Mouse (Mus musculus): ENCODE data around the gene Abcd1.

Gene Abcd1

DNA sequence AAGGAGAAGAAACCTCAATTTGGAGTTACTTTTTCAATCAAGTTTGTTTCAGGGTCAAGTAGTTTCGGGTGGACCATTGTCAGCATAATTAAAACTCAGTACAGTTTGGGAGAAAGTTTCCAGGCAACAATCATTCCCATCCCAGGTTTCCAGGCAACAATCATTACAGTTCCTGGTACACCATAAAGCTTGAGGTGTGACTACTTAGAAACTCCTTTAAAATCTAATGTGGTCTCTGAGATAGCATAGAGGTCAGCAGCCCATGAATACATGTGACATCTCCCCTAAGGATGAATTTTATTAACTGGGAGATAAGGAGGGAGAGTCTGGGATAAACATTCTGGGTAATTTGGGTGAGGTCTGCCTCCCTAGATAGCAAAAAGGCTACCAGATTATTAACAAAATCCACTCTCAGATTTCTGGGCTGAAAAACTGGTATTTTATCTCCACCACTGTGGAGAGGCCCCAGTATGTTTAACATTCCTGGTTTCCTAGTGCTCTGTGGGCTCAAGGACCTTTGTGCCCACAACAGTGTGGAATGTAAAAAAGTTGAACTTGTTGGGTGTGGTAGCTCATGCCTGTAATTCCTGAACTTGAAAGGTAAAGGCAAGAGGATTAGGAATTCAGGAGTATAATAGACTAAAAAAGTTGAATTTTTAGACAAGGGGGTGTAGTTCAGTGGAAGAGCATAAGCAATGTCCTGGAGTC lies 28.5 kb downstream of the Abcd1 start:
- 85% methylated on average over 1 of the region's 1 CpGs for WGBS

DNA sequence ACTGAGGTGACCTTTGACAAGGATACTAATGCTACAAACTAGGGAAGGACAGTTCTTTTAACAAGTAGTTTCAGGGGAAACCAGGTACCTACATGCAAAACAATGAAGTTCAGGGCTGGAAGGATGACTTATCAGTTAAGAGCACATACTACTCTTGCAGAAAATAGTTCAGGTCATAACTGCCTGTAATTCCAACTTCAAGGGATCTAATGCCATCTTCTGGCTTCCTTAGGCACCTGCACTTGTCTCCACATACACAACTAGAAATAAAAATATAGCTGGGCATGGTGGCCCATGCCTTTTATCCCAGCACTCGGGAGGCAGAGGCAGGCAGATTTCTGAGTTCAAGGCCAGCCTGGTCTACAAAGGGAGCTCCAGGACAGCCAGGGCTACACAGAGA lies 32.6 kb downstream of the Abcd1 start:
- WGBS, result 95% methylated on average over 1 of the region's 1 CpGs

DNA sequence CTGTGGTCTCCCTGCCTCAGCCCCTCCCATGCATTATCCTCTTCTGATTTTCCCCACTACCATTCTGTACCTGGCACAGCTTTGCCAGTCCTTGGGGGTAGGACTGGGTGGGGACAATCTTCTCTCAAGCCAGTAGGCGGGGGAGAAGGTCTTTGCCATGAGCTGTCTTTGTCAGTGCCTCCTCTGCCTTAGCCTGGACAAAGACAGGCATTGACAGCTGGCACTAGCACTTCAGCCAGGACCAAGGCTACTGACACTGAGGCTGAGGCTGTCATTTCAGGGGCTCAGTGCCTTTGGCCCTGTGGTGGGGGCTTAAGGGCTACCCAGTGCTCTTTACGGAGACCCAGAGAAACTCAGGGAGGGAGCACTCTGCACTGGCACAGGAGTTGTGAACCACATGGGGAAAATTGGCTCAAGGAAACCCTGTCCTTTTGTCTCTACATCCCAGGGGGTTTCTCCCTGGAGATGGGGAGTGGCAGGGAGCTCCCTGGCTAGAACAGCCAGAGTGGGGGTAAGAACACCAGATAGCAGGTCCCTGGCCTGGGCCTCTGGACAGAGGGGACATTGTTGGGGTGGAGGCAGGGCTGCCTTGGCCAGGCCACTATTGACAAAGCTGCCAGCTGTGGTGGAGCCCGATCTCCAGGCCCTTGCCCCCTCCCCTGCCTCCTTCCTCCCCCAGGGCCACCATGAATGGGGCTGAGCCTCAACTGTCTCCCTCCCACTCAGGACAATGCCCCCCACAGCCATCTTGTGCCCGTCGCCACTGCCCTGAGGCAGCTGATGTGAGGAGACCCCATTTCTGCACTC lies 40.1 kb downstream of the Abcd1 start, which contains the start of gene Plxnb3:
Gene Plxnb3, plus strand, starts transcription at position 757 of the 807 bp plus-strand sequence.
- WGBS, result 65% methylated on average over 5 of the region's 5 CpGs

DNA sequence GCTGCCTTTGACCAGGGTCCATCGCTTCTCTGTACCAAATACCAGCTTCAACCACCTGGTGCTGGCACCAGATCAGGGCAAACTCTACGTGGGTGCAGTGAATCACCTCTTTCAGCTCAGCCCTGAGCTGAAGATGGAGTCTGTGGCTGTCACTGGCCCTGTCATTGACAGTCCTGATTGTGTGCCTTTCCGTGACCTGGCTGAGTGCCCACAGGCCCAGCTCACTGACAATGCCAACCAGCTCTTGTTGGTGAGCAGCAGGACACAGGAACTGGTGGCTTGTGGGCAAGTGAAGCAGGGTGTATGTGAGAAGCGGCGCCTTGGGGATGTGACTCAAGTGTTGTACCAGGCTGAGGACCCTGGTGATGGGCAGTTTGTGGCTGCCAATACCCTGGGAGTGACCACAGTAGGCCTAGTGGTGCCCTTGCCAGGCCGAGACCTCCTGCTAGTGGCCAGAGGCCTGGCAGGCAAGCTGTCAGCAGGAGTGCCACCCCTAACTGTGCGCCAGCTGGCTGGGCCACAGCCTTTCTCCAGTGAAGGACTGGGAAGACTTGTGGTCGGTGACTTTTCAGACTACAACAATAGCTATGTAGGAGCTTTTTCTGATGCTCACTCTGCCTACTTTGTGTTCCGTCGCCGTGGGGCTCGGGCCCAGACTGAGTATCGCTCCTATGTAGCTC lies 42.4 kb downstream of the Abcd1 start:
- WGBS, result 66% methylated on average over 13 of the region's 13 CpGs

DNA sequence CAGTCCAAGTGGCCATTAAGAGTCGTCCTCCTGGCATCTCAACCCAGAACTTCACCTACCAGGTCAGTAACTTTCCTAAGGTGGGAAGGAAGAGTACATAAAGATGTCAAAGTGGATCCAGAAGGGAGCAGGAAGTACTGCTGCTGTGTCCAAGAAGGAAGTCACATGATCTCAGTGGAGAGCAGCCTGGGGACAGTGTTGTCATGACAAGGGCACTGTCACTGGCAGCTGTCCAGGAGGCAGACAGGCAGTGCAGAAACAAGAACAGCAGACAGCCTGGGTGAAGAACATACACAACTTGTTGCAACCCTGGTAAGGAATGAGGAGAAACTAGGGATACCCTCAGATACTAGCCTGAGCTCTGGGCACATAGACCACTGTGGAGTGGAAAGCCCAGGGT lies 48.9 kb downstream of the Abcd1 start:
- WGBS, result 67% methylated on average over 1 of the region's 1 CpGs

DNA sequence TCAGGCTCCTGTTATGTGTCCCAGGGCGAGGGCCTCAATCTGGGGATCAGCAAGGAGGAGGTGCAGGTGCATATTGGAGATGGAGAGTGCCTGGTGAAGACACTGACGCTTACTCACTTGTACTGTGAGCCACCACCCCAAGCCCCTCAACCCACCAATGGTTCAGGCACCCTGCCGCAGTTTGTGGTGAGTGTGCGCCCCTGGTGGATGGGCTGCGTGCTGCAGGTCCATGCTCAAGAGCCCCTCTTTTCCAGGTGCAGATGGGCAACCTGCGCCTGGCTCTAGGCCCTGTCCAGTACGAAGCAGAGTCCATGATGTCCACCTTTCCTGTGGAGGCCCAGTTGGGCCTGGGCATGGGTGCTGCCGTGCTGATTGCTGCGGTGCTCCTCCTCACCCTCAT lies 50.9 kb downstream of the Abcd1 start:
- WGBS, result 66% methylated on average over 9 of the region's 9 CpGs

DNA sequence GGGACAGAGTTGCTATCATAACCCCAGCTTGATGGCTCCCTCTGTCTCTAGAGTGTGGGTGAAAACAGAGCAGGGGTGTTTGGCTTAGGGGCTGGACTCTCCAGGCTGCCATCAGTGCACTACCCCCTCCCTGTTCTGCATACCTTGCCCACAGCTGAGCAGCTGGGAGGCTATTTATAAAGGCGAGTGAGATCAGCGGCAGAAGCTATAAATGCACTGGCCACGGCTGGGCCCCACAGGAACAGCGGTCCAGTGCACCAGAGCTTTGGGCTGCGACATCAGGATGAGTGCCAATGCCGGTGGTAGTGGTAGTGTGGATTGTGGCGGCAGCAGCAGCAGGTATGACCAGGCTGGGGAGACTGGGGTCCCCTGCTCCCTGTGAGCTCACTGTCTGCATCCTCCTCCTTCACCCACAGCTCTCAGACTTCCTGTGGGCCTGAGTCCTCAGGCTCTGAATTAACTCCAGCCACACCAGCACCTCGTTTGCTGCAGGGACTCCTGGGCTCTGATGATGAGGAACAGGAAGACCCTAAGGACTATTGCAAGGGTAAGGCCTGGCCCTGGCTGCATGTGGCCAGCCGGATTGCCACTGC lies 57.9 kb downstream of the Abcd1 start, which contains the start of gene Srpk3:
Gene Srpk3, plus strand, starts transcription at position 238 of the 593 bp plus-strand sequence.
- 25% methylated on average over 9 of the region's 9 CpGs for WGBS

DNA sequence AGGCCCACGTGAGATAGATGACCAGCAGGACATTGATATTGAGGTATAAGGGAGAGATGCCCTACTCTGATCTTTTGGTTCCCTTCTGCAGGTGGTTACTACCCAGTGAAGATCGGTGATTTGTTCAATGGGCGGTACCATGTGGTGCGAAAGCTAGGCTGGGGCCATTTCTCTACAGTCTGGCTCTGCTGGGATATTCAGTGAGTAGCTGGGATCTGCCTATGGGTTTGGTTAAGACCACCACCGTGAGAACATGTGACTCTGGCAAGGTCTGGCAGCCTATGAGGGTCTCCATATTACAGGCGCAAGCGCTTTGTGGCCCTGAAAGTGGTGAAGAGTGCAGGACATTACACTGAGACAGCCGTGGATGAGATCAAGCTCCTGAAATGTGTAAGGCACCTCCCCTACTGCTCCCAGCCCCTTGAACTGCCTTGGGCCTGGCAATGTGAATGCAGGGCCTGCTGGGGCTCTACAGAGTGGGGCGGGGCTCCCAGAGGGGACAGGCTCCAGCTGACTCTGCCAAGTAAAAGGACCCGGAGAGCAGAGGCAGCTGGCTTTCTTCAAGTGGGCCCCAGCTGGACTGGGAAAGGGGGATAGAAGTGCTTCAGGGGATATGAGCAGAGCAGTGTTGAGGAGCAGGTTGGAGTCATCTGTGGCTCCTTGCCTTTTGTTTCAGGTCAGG lies 58.5 kb downstream of the Abcd1 start:
- 66% methylated on average over 10 of the region's 10 CpGs for WGBS

DNA sequence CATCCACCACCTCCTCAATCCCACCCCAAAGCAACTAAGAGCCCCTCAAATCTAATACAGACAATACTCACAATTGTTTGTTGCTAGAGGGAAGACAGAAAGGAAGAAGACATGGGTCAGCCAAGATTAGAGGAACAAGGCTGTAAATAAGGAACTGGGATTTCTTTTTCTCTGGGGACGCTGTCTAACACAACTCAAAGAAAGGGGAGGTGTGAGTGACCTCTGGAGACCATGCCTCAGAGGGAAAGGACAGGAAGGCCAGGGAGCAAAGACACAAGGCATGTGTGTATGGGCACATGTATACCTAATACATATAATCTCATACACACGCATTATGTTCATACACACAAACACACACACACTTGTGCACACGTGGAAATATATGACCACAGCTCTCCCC lies 65.8 kb downstream of the Abcd1 start:
- 72% methylated on average over 3 of the region's 3 CpGs for WGBS

DNA sequence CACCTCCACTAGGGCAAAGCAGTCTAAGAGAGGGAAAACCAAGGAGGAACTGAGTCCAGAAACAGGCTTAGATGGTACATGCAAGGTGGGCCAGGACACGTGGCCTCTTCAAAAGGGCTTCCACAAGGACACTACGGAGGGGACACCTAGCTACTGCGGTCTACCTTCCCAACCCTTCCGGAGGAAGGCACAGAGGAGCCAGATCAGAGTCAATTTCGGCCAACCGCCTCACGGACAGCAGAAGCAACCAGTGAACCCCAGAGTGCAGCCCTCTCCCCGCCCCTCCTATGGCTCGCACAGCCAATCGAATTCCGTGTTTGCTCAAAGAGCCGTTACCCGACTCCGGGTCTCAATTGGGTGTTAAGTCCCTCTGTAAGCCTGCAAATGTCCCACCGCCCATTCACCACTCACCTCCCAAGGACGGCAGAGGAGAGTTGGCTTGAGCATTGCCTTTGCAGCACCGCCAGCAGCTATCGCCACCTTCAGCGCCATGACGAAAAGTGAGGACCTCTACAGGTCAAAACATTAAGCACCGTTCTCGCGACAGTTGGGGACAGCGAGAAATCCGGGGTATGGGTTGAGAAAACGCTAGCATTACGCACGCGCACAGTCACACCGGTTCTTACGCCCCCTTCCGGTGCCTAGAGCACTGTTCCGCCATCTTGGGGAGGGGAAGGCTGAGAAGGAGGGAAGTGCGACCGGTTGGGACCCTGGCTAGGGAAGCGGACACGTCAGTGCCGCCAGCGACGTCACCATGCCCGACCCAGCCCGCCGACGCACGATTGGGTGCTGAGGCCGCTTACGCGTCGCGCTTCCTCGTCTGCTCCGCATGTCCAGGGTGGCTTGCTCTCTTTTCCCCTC lies 70.2 kb downstream of the Abcd1 start, which contains the start of the genes Idh3g and Ssr4:
Gene Idh3g, minus strand, starts transcription at position 534 of the 861 bp plus-strand sequence.
Gene Ssr4, plus strand, starts transcription at position 665 of the 861 bp plus-strand sequence.
- 5% methylated on average over 52 of the region's 52 CpGs for WGBS

DNA sequence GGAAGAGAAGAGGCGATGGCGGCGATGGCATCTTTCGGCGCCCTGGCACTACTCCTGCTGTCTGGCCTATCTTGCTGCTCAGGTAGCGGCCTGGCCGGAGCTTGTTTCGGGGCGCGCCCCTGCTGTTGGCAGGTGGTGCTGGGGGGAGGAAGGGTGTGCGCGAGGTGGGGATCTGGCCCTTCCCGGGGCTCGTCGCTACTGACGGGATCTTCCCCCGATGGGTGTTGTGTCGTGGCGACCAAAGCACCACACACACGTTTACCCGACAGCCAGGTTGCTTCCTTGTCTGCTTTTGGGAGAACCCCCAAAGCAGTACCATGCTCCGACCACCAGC lies 70.8 kb downstream of the Abcd1 start:
- WGBS, result 1% methylated on average over 17 of the region's 22 CpGs

Measured in cerebral cortex, adult 2 months (tissue).